Mouse (Mus musculus) heart, postnatal 0 days (tissue): Measurements from ENCODE around the gene Snx9. TPM values are rescaled to one million over a fixed set of nuclear protein-coding genes. Genes with fewer than 3 reads are reported as not detected.
A peak's percentile ranks its signal among the peaks of the same experiment; 100 is the strongest.

Source experiments
- ATAC-seq: fragments of 200-750 bp; cut with Nextera tagmentation; 2 replicates; pipeline ENCODE4 v1.8.0; 2017; ENCODE audit warnings: low read depth, moderate number of reproducible peaks, moderate library complexity; ENCODE audit not compliant: insufficient read depth
- DNase-seq: peaks from one replicate; pipeline ENCODE4 v3.0.0-alpha.2; 2016; ENCODE audit warnings: low spot score
- H3K27ac ChIP-seq: fragments of 300-500 bp; sonication (generic); 2 replicates; pipeline ENCODE4 v1.5.1; 2014; ENCODE audit warnings: low read depth, mild to moderate bottlenecking
- H3K27me3 ChIP-seq: fragments of 300-500 bp; sonication (generic); 2 replicates; pipeline ENCODE4 v1.6.1; 2014; ENCODE audit warnings: low read length, mixed read lengths; ENCODE audit not compliant: control insufficient read depth, insufficient read depth
- H3K36me3 ChIP-seq: fragments of 300-500 bp; sonication (generic); replicated peaks from 2 replicates; pipeline ENCODE4 v1.6.1; 2014; ENCODE audit warnings: low read length, mixed read lengths; ENCODE audit not compliant: control insufficient read depth, insufficient read depth
- H3K4me1 ChIP-seq: fragments of 300-500 bp; sonication (generic); 2 replicates; pipeline ENCODE4 v1.6.1; 2014; ENCODE audit warnings: antibody characterized with exemption; ENCODE audit not compliant: control insufficient read depth, insufficient read depth
- H3K4me2 ChIP-seq: fragments of 300-500 bp; sonication (generic); 2 replicates; pipeline ENCODE4 v1.6.1; 2014; ENCODE audit warnings: low read depth, mild to moderate bottlenecking, low read length, moderate library complexity
- H3K4me3 ChIP-seq: fragments of 300-500 bp; sonication (generic); 2 replicates; pipeline ENCODE4 v1.5.1; 2014; ENCODE audit warnings: low read depth, low read length
- H3K9ac ChIP-seq: fragments of 300-500 bp; sonication (generic); replicated peaks from 2 replicates; pipeline ENCODE4 v1.6.1; 2014; ENCODE audit warnings: low read depth, low read length, mixed read lengths
- H3K9me3 ChIP-seq: fragments of 300-500 bp; sonication (generic); replicated peaks from 2 replicates; pipeline ENCODE4 v1.6.1; 2016; ENCODE audit warnings: low read length; ENCODE audit not compliant: control insufficient read depth
- CTCF ChIP-seq: IDR thresholded peaks from 2 replicates; pipeline ENCODE4 v1.5.1; 2016; ENCODE audit warnings: antibody characterized with exemption, control low read depth, low read depth
- EP300 ChIP-seq: IDR thresholded peaks from 2 replicates; pipeline ENCODE4 v1.6.1; 2016; ENCODE audit warnings: antibody characterized with exemption, low read depth
- WGBS: fragments of 180-500 bp; shearing (Covaris S2); extraction: QIAGEN DNeasy Blood & Tissue Kit; methylation state at CpG from one replicate; pipeline ENCODE4 v1.1.7; 2014; 5-methylcytosine and 5-hydroxymethylcytosine counted together
- polyA plus RNA-seq: library from polyadenylated mRNA; unstranded; fragments of >200 nt; fragmentation: Nextera tagmentation; extraction: Ambion mirVana; gene quantifications from 2 replicates; pipeline ENCODE4 v1.2.1, GENCODE M21; 2015
- total RNA-seq: library from RNA; depleted of rRNA; stranded (reverse); fragments of >200 nt; gene quantifications from 2 replicates; pipeline ENCODE4 v1.2.3, GENCODE M21; 2014; ENCODE audit warnings: low replicate concordance

Snx9 gene
- total and polyA plus RNA-seq, 2 experiments from 2014 or later, result 16.0 to 21.0 TPM

DNA sequence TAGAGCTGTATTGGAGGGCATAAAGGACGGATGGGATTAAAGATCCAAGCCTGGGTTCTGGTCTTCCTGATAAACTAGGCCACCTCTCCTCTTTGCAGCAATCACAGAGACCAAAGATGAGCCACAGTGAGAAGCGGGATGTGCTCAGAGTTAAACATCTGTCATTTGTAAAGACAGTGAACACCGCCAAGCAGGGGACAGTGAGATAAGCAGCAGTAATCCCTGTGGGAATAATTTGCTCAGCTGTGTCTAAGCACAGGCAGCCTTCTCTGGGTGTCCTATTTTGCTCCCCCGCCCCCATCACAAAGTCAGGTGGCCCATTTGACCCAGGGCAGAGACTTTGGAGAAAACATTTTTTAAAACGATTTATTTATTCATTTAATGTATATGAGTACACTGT lies 125.6 kb downstream of the Snx9 start:
- no peak for ATAC-seq
- WGBS, result 87% methylated on average over 5 of the region's 5 CpGs
- H3K27ac ChIP-seq, result no peak overlapping the region
- H3K4me2 ChIP-seq, result no peak overlapping the region
- H3K4me3 ChIP-seq, result no peak overlapping the region
- DNase-seq, result no peak
- TF ChIP-seq CTCF (no peak), EP300 (no peak)
- no peaks in the 10 kb centered on the region for H3K9me3 ChIP-seq
- H3K36me3 ChIP-seq, result no peaks in the 10 kb centered on the region
- H3K9ac ChIP-seq, result no peak overlapping the region
- H3K4me1 ChIP-seq, result no peaks in the 10 kb centered on the region
- H3K27me3 ChIP-seq, result no peaks in the 10 kb centered on the region

DNA sequence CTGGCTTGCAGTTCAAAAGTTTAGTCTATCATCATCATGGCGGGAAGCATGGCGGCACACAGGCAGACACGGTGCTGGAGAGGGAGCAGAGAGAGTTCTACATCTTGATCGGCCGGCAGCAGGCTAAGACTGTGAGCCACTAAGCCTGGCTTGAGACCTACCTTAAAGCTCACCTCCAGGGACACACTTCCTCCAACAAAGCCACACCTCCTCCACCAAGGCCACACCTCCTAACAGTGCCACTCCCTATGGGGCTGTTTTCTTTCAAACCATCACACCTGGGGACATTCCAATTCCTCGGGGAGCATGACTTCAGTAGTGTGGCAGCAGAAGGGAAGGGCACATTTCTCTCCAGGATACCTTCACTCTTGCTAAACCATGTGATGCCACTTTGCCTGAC lies 127.4 kb downstream of the Snx9 start:
- Histone ChIP-seq H3K9ac (no peak overlapping the region), H3K4me2 (no peak overlapping the region), H3K4me1 (no peaks in the 10 kb centered on the region), H3K9me3 (no peaks in the 10 kb centered on the region), H3K36me3 (no peaks in the 10 kb centered on the region), H3K4me3 (no peak overlapping the region), H3K27me3 (no peaks in the 10 kb centered on the region), H3K27ac (no peak overlapping the region)
- WGBS, result 69% methylated on average over 6 of the region's 6 CpGs
- TF ChIP-seq CTCF, result no peak
- no peak for TF ChIP-seq EP300
- ATAC-seq (no peak), DNase-seq (no peak)

DNA sequence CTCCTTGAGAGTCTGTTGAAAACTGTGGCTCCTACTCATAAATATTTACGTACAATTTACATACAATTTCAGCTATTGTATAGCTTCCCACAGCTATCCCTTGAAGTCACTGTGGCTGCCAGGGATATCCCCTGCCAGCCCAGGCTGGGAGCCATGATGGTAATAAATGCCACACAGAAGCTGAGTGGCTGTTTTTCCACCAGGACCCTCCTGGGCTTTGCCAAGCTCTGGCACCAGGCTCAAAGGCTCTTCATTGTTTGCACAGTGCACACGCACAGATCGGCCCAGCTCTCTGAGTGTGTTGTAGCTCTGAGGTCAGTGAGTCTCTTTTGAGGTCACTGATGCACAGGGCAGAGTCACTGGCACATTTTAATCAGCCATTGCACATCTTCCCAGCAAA lies 128.1 kb downstream of the Snx9 start:
- Histone ChIP-seq H3K27ac (no peak overlapping the region), H3K9ac (no peak overlapping the region), H3K4me2 (no peak overlapping the region), H3K9me3 (no peaks in the 10 kb centered on the region), H3K4me3 (no peak overlapping the region), H3K4me1 (no peaks in the 10 kb centered on the region), H3K27me3 (no peaks in the 10 kb centered on the region), H3K36me3 (no peaks in the 10 kb centered on the region)
- TF ChIP-seq CTCF, result no peak
- no peak for TF ChIP-seq EP300
- ATAC-seq, result no peak
- DNase-seq, result no peak
- WGBS, result 83% methylated on average over 3 of the region's 3 CpGs

DNA sequence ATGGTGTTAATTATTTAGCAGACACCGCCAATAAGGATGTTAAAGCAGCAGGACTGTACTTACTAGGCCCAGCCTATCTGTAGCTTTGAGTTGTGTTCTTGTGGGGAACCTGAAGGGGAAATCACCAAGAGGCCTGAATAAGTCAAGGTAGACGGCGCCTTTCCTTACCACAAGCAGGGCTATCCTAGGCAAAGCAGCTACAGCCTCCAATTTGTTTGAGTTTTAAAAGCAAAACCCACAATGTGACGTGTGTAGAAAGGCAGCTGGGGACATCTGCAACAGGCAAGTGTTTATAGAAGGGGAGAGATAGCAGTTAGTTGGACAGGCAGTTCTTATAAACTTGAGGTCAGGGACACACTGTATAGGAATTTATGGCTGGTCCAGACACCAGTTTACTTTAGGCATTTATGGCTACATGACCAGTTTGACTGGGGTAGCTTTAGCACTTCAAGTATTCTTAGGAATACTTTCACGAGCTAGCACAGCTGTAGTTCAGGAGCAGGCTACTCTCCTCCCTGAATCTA lies 129.2 kb downstream of the Snx9 start:
- H3K4me3 ChIP-seq, result no peak overlapping the region
- H3K27ac ChIP-seq, result peak overlapping the region; percentile 21; the same call in 1 of the 2 replicates
- no peak for TF ChIP-seq CTCF
- no peak for TF ChIP-seq EP300
- no peak overlapping the region for H3K4me2 ChIP-seq
- 76% methylated on average over 5 of the region's 5 CpGs for WGBS
- no peaks in the 10 kb centered on the region for H3K9me3 ChIP-seq
- no peaks in the 10 kb centered on the region for H3K36me3 ChIP-seq
- no peaks in the 10 kb centered on the region for H3K27me3 ChIP-seq
- no peak for DNase-seq
- peaks cover 3% of the 10 kb centered on the region; the same call in 1 of the 2 replicates for H3K4me1 ChIP-seq
- H3K9ac ChIP-seq, result no peak overlapping the region
- no peak for ATAC-seq

DNA sequence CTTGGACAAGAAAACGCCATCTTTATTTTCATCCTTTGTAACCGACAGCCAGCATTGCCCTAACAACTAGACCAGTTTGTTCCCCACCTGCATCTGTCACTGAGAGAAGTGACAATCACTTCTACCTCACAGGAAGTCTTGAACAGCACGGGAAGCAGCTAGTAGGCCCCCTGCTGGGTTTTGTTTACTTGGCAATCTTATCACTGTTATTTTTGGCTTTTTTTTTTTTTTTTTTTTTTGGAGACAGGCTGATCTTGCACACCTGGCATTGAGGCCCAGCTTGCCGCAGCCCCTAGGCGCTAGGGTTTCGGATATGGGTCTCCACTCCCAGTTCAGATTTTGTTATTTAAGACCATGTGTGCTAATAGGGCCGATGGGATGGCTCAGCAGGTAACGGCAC lies 132.4 kb downstream of the Snx9 start:
- Histone ChIP-seq H3K9me3 (no peaks in the 10 kb centered on the region), H3K27ac (no peak overlapping the region), H3K4me1 (peaks cover 28% of the 10 kb centered on the region), H3K36me3 (no peaks in the 10 kb centered on the region), H3K9ac (no peak overlapping the region), H3K4me2 (no peak overlapping the region), H3K4me3 (no peak overlapping the region), H3K27me3 (no peaks in the 10 kb centered on the region)
- TF ChIP-seq EP300 (no peak), CTCF (no peak)
- no peak for ATAC-seq
- no peak for DNase-seq
- 68% methylated on average over 8 of the region's 8 CpGs for WGBS
